Mouse (Mus musculus) small intestine, adult 2 months (tissue): ENCODE data around the gene Phox2a. TPM values are rescaled to one million over a fixed set of nuclear protein-coding genes. Genes with fewer than 3 reads are reported as not detected.

Experiments
- H3K27ac ChIP-seq: fragments of 200-500 bp; 2 replicates; pipeline ENCODE4 v1.5.1; 2012; ENCODE audit warnings: low read depth, low read length, control low read depth, inconsistent platforms; ENCODE audit not compliant: insufficient read depth
- H3K27me3 ChIP-seq: fragments of 200-500 bp; 2 replicates; pipeline ENCODE4 v1.6.1; 2012; ENCODE audit warnings: mild to moderate bottlenecking, moderate library complexity, low read length, inconsistent platforms; ENCODE audit not compliant: control insufficient read depth, insufficient read depth
- H3K36me3 ChIP-seq: fragments of 200-500 bp; 2 replicates; pipeline ENCODE4 v1.6.1; 2012; ENCODE audit warnings: mild to moderate bottlenecking, low read length, control low read depth, inconsistent platforms; ENCODE audit not compliant: control insufficient read depth, insufficient read depth
- H3K4me1 ChIP-seq: fragments of 200-500 bp; 2 replicates; pipeline ENCODE4 v1.6.1; 2012; ENCODE audit warnings: low read length, inconsistent platforms, mixed read lengths; ENCODE audit not compliant: control insufficient read depth, insufficient read depth, insufficient read length
- H3K4me3 ChIP-seq: fragments of 200-500 bp; 2 replicates; pipeline ENCODE4 v1.5.1; 2012; ENCODE audit warnings: low read depth, mild to moderate bottlenecking, control low read depth, inconsistent platforms, low read length, moderate library complexity
- CTCF ChIP-seq: fragments of 200-500 bp; IDR thresholded peaks from 2 replicates; pipeline ENCODE4 v1.5.1; 2012; ENCODE audit warnings: low read depth, mild to moderate bottlenecking, control low read depth, inconsistent platforms, low read length, moderate library complexity, mixed read lengths; ENCODE audit not compliant: insufficient replicate concordance, insufficient read length; ENCODE audit errors: extremely low read depth
- POLR2A ChIP-seq: fragments of 200-500 bp; IDR thresholded peaks from 2 replicates; pipeline ENCODE4 v1.6.1; 2012; ENCODE audit warnings: low read depth, mild to moderate bottlenecking, control low read depth, inconsistent platforms, low read length, moderate library complexity
- WGBS: fragments of 180-500 bp; shearing (Covaris S2); methylation state at CpG from one replicate; pipeline ENCODE4 v1.1.7; 2018; 5-methylcytosine and 5-hydroxymethylcytosine counted together
- polyA plus RNA-seq: library from polyadenylated mRNA; depleted of rRNA; stranded (reverse); fragments of >200 nt; gene quantifications from 2 replicates; pipeline ENCODE4 v1.2.3, GENCODE M21; 2012; rRNA removed

Gene Phox2a
- polyA plus RNA-seq = 0.52 and 0.61 TPM in 2 replicates

DNA sequence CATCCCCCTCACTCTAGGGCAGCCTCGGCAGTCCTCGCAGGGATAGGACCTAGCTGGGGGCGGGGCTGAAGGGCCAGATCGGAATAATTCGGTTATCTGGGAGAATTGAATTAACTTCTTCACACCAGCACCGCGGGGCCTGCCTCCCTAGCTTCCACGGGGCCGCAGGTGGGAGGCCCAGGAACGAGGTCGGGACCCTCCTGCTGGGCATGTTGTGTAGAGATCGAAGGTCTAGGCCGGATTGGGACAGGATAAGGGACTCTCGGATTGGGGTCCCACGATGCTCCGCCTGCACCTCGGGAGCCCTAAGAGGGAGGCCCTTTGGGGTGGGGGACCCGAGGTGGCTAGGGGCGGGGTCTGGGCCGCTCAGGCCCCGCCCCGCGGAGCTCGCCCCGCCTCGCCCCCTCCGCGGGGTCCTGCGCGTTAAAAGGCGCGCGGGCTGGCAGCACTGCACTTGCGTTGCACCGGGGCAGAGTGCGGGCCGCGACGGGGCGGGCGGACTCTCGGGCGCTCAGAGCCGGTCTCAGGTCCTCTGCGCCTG is at the start of gene Phox2a:
Phox2a (plus strand) TSS at position 453 of the 541 bp plus-strand sequence.
- TF ChIP-seq CTCF (no peak), POLR2A (no peak)
- Histone ChIP-seq H3K27me3 (peaks cover 49% of the 10 kb centered on the region), H3K4me3 (peak within 1 kb of the TSS; percentile 5; the same call in 1 of the 2 replicates), H3K27ac (no peak within 1 kb of the TSS), H3K4me1 (peaks cover 20% of the 10 kb centered on the region), H3K36me3 (no peaks in the 10 kb centered on the region)
- 3% methylated on average over 44 of the region's 45 CpGs for WGBS

DNA sequence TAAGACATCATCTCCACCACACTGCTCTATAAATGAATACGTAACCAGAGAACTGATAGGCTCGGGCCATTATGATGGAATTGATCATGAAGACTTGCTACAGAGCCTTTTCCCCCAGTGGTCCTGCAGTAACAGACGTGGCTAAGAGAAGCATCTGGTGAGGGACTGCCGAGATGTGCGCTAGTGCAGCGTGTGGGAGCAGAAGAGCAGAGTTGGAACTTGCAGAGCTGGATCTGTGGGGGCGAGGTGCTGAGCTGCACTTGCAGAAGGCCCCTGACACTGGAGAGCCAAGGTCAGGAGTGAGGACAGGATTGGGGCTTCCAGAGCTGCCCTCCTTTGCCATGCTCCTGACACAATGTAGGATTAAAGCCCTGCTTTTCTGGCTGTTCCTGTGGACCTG is 48.1 kb upstream of the Phox2a start:
- Histone ChIP-seq H3K36me3 (no peaks in the 10 kb centered on the region), H3K4me3 (no peak overlapping the region), H3K27me3 (no peaks in the 10 kb centered on the region), H3K27ac (no peak overlapping the region), H3K4me1 (peaks cover 7% of the 10 kb centered on the region; the same call in 1 of the 2 replicates)
- 93% methylated on average over 7 of the region's 7 CpGs for WGBS
- TF ChIP-seq CTCF (no peak), POLR2A (no peak)

DNA sequence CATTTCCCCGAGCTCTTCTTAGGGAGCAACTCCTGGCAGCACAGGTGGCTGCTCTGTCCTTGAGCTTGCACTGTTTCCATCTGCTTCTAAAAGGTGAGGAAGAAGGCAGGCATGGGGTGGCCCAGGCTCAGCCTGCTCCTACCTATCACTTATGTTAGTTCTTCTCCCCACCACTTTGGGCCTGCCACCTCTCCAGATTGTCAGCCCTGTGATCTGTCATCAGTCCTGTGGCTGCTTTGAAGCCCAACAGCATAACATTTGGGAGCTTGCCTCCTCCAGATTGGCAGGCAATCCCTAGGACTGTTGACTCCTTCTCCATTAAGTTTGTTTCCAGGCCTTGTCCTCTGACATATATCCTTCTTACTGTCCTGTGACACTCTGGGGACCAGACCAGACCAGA is 46.5 kb upstream of the Phox2a start:
- H3K27me3 ChIP-seq = no peaks in the 10 kb centered on the region

GRCm38 (mm10) chr7:101772687-101773086 is 45.4 kb upstream of the Phox2a start:
- TF ChIP-seq CTCF (no peak), POLR2A (no peak)
- Histone ChIP-seq H3K4me3 (no peak overlapping the region), H3K36me3 (no peaks in the 10 kb centered on the region), H3K4me1 (no peaks in the 10 kb centered on the region), H3K27me3 (no peaks in the 10 kb centered on the region), H3K27ac (no peak overlapping the region)
- WGBS = 56% methylated on average over 8 of the region's 8 CpGs

More for the DNA sequence above, 46.5 kb upstream of the Phox2a start:
- 89% methylated on average over 1 of the region's 1 CpGs for WGBS
- no peaks in the 10 kb centered on the region for H3K36me3 ChIP-seq
- H3K4me3 ChIP-seq = no peak overlapping the region
- TF ChIP-seq POLR2A (no peak), CTCF (no peak)
- no peak overlapping the region for H3K27ac ChIP-seq
- H3K4me1 ChIP-seq = peaks cover 7% of the 10 kb centered on the region; the same call in 1 of the 2 replicates

- H3K36me3 ChIP-seq = peaks cover 3% of the 10 kb centered on the region; the same call in 1 of the 2 replicates
- 90% methylated on average over 1 of the region's 1 CpGs for WGBS
- H3K27ac ChIP-seq = no peak overlapping the region
- no peak overlapping the region for H3K4me3 ChIP-seq
- no peaks in the 10 kb centered on the region for H3K27me3 ChIP-seq
- H3K4me1 ChIP-seq = no peaks in the 10 kb centered on the region
- TF ChIP-seq POLR2A (no peak), CTCF (no peak)
Measured at GRCm38 (mm10) chr7:101777053-101777452, 41.1 kb upstream of the Phox2a start.

DNA sequence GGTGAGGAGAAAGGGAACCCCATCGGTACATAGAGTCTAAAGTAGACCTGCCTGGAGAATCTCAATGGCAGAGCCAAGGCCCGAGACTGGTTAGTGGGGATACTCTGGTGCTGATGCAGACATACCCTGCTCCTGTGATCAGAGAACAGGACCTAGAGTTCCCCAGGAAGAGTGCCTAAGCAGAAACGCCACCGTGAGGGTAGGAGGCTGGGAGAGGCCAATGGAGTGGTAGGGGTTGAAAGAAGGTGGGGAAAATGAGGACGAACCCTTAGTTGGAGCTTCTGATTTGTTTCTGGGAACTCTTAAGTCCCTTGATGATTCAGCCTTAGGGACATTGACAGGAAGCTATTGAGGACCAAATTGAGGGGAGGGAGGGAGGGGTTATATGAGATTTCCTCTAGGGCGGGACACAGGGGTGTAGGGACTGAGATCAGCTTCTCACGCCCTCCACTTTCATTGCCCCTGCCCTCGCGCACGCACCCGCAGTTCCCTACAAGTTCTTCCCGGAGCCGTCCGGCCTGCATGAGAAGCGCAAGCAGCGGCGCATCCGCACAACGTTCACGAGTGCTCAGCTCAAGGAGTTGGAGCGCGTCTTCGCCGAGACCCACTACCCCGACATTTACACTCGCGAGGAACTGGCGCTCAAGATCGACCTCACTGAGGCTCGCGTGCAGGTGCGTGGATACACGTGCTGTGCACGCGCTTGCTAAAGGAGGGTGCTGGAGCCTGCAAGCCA is 2.4 kb downstream of the Phox2a start:
- Histone ChIP-seq H3K4me3 (peak overlapping the region; percentile 35), H3K27me3 (peaks cover 49% of the 10 kb centered on the region), H3K4me1 (peaks cover 20% of the 10 kb centered on the region), H3K27ac (no peak overlapping the region), H3K36me3 (peaks cover 16% of the 10 kb centered on the region)
- TF ChIP-seq POLR2A (no peak), CTCF (no peak)
- WGBS = 7% methylated on average over 35 of the region's 35 CpGs

GRCm38 (mm10) chr7:101821571-101822501 is 3.7 kb downstream of the Phox2a start:
- Histone ChIP-seq H3K4me1 (peaks cover 20% of the 10 kb centered on the region), H3K36me3 (peaks cover 29% of the 10 kb centered on the region), H3K27ac (no peak overlapping the region), H3K4me3 (peak overlapping the region; percentile 53), H3K27me3 (peaks cover 47% of the 10 kb centered on the region)
- TF ChIP-seq POLR2A (no peak), CTCF (no peak)
- WGBS = under 1% methylated on average over 71 of the region's 71 CpGs
